Mouse (Mus musculus): ENCODE results near the gene F12. TPM values are rescaled to one million over a fixed set of nuclear protein-coding genes. Genes with fewer than 3 reads are reported as not detected.
A peak's percentile ranks its signal among the peaks of the same experiment; 100 is the strongest.

Gene F12
- total RNA-seq, 1 experiment from 2014 or later: not detected

GRCm38 (mm10) chr13:55420933-55421800, 5.4 kb downstream of the F12 start:
- ATAC-seq (replicated peaks in 1 of 2; ENCODE audit: insufficient read depth in 1 of 2, low FRiP score in 2 of 2, low TSS enrichment in 1 of 2, low read depth in 1 of 2, poor library complexity in 2 of 2, severe bottlenecking in 2 of 2): peak; percentile 62 to 73

GRCm38 (mm10) chr13:55420018-55420932, 6.3 kb downstream of the F12 start:
- ATAC-seq (replicated peaks in 1 of 2; ENCODE audit: insufficient read depth in 1 of 2, low FRiP score in 2 of 2, low TSS enrichment in 1 of 2, low read depth in 1 of 2, poor library complexity in 2 of 2, severe bottlenecking in 2 of 2): no peak

- no peak for ATAC-seq (replicated peaks in 1 of 2; ENCODE audit: insufficient read depth in 1 of 2, low FRiP score in 2 of 2, low TSS enrichment in 1 of 2, low read depth in 1 of 2, poor library complexity in 2 of 2, severe bottlenecking in 2 of 2)
Measured at GRCm38 (mm10) chr13:55419142-55419541, 7.5 kb downstream of the F12 start.

- peak; percentile 65 to 81 for ATAC-seq (replicated peaks in 1 of 2; ENCODE audit: insufficient read depth in 1 of 2, low FRiP score in 2 of 2, low TSS enrichment in 1 of 2, low read depth in 1 of 2, poor library complexity in 2 of 2, severe bottlenecking in 2 of 2)
Measured at GRCm38 (mm10) chr13:55418004-55418403, 8.6 kb downstream of the F12 start.

GRCm38 (mm10) chr13:55414743-55415380, 11.7 kb downstream of the F12 start, which contains the start of gene Pfn3:
Gene Pfn3 (minus strand): TSS chr13:55415232.
- ATAC-seq (replicated peaks in 1 of 2; ENCODE audit: insufficient read depth in 1 of 2, low FRiP score in 2 of 2, low TSS enrichment in 1 of 2, low read depth in 1 of 2, poor library complexity in 2 of 2, severe bottlenecking in 2 of 2): no peak

GRCm38 (mm10) chr13:55413333-55413732, 13.3 kb downstream of the F12 start:
- ATAC-seq (replicated peaks in 1 of 2; ENCODE audit: insufficient read depth in 1 of 2, low FRiP score in 2 of 2, low TSS enrichment in 1 of 2, low read depth in 1 of 2, poor library complexity in 2 of 2, severe bottlenecking in 2 of 2): peak; percentile 85 to 87

- ATAC-seq (replicated peaks in 1 of 2; ENCODE audit: insufficient read depth in 1 of 2, low FRiP score in 2 of 2, low TSS enrichment in 1 of 2, low read depth in 1 of 2, poor library complexity in 2 of 2, severe bottlenecking in 2 of 2): peak; percentile 44 to 46
Measured at GRCm38 (mm10) chr13:55412643-55413307, 13.8 kb downstream of the F12 start.

- no peak for ATAC-seq (replicated peaks in 1 of 2; ENCODE audit: insufficient read depth in 1 of 2, low FRiP score in 2 of 2, low TSS enrichment in 1 of 2, low read depth in 1 of 2, poor library complexity in 2 of 2, severe bottlenecking in 2 of 2)
Measured at GRCm38 (mm10) chr13:55411826-55412225, 14.8 kb downstream of the F12 start.

GRCm38 (mm10) chr13:55408546-55409120, 18.0 kb downstream of the F12 start:
- no peak for ATAC-seq (replicated peaks in 1 of 2; ENCODE audit: insufficient read depth in 1 of 2, low FRiP score in 2 of 2, low TSS enrichment in 1 of 2, low read depth in 1 of 2, poor library complexity in 2 of 2, severe bottlenecking in 2 of 2)

- no peak for ATAC-seq (replicated peaks in 1 of 2; ENCODE audit: insufficient read depth in 1 of 2, low FRiP score in 2 of 2, low TSS enrichment in 1 of 2, low read depth in 1 of 2, poor library complexity in 2 of 2, severe bottlenecking in 2 of 2)
Measured at GRCm38 (mm10) chr13:55407341-55407740, 19.3 kb downstream of the F12 start.

GRCm38 (mm10) chr13:55405783-55406390, 20.7 kb downstream of the F12 start:
- ATAC-seq (replicated peaks in 1 of 2; ENCODE audit: insufficient read depth in 1 of 2, low FRiP score in 2 of 2, low TSS enrichment in 1 of 2, low read depth in 1 of 2, poor library complexity in 2 of 2, severe bottlenecking in 2 of 2): peak; percentile 69 to 75

GRCm38 (mm10) chr13:55404853-55405782, 21.5 kb downstream of the F12 start:
- ATAC-seq (replicated peaks in 1 of 2; ENCODE audit: insufficient read depth in 1 of 2, low FRiP score in 2 of 2, low TSS enrichment in 1 of 2, low read depth in 1 of 2, poor library complexity in 2 of 2, severe bottlenecking in 2 of 2): peak; percentile 82 to 86

GRCm38 (mm10) chr13:55403935-55404852, 22.4 kb downstream of the F12 start:
- no peak for ATAC-seq (replicated peaks in 1 of 2; ENCODE audit: insufficient read depth in 1 of 2, low FRiP score in 2 of 2, low TSS enrichment in 1 of 2, low read depth in 1 of 2, poor library complexity in 2 of 2, severe bottlenecking in 2 of 2)

GRCm38 (mm10) chr13:55403266-55403665, 23.3 kb downstream of the F12 start:
- ATAC-seq (replicated peaks in 1 of 2; ENCODE audit: insufficient read depth in 1 of 2, low FRiP score in 2 of 2, low TSS enrichment in 1 of 2, low read depth in 1 of 2, poor library complexity in 2 of 2, severe bottlenecking in 2 of 2): no peak

- no peak for ATAC-seq (replicated peaks in 1 of 2; ENCODE audit: insufficient read depth in 1 of 2, low FRiP score in 2 of 2, low TSS enrichment in 1 of 2, low read depth in 1 of 2, poor library complexity in 2 of 2, severe bottlenecking in 2 of 2)
Measured at GRCm38 (mm10) chr13:55400039-55400346, 26.6 kb downstream of the F12 start.
